Comparison of ENCODE assay signal across 21 mouse cellular contexts in the genomic region with DNA sequence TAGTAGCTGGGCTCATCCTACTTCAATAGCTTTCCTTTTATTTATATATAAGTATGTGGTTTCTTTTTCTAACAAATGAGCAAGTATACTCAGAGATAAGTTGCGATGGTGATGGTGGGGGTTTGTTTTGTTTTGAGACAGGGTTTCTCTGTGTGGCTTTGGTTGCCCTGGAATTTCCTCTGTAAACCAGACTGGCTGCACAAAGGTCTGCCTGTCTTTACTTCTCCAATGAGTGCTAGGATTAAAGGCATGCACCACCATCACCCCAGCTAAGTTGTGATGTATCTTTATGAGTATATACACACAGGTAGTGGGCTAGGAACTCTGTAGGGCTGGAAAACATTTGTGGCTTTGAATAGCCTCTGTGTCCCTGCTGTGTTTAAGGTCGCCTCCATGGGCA. TPM values are rescaled to one million over a fixed set of nuclear protein-coding genes. Genes with fewer than 3 reads are reported as not detected.
DNase-seq lines count a peak whose midpoint lies in the region; ATAC-seq and TF ChIP-seq lines count a peak whose summit lies in the region.
"Had no signal": no experiment of that assay in that cellular context is flagged by ENCODE, and none has a peak within 500 bp of the region (broad histone marks: within the 10 kb centered on the region; RNA-seq: fewer than 3 reads in every experiment).

No protein-coding gene starts in this region.

- H3K9ac ChIP-seq in embryonic facial prominence, embryonic 14.5 days (ENCODE audit: low read depth, low read length) = no peak overlapping the region
- no peak overlapping the region for H3K9ac ChIP-seq in midbrain, postnatal 0 days (replicated peaks; ENCODE audit: low read length, poor library complexity, severe bottlenecking)
- H3K9ac ChIP-seq: embryonic facial prominence, embryonic 15.5 days; heart, embryonic 12.5 days; hindbrain, embryonic 12.5 days had no signal

- no peak for TF ChIP-seq POLR2A in myocyte (IDR thresholded peaks at IDR 0.05; ENCODE audit: insufficient read length, low read depth)

- no peak overlapping the region for H3ac ChIP-seq in myocyte (ENCODE audit: control insufficient read depth, insufficient read length)

- 55% methylated on average over 2 of the region's 2 CpGs for WGBS in embryonic facial prominence, embryonic 14.5 days
- WGBS in midbrain, postnatal 0 days = 62% methylated on average over 2 of the region's 2 CpGs

- no peaks in the 10 kb centered on the region for H3K79me2 ChIP-seq in myocyte (ENCODE audit: control insufficient read depth, insufficient read depth)

- no peaks in the 10 kb centered on the region; the same call in 1 of the 2 replicates for H3K27me3 ChIP-seq in embryonic facial prominence, embryonic 14.5 days (replicated peaks; ENCODE audit: control insufficient read depth, insufficient read depth, low read length)
- no peaks in the 10 kb centered on the region for H3K27me3 ChIP-seq in myocyte (ENCODE audit: control insufficient read depth, insufficient read depth, insufficient read length)
- H3K27me3 ChIP-seq in midbrain, postnatal 0 days (ENCODE audit: insufficient read depth, low read length) = no peaks in the 10 kb centered on the region
- H3K27me3 ChIP-seq: embryonic facial prominence, embryonic 15.5 days; heart, embryonic 12.5 days had no signal

- peak; percentile 3 for DNase-seq in adipocyte (ENCODE audit: low spot score)
- no peak for DNase-seq in embryonic facial prominence, embryonic 14.5 days (ENCODE audit: low spot score)
- DNase-seq in induced T-regulatory cell, adult 2 months (ENCODE audit: low read depth) = peak; percentile 1
- DNase-seq in midbrain, postnatal 0 days (ENCODE audit: low spot score) = no peak
- no peak for DNase-seq in right cerebral cortex, postnatal 4 days
- no peak for DNase-seq in adrenal gland, adult 18-20 months (ENCODE audit: low spot score in 2 of 2)
- DNase-seq: adrenal gland, postnatal 14 days; cerebellum, adult 18-20 months; cerebellum, adult 9-11 months; gastrocnemius, adult 2 months; gastrocnemius, postnatal 25 days; kidney, adult 11 months had no signal

- H3K27ac ChIP-seq in embryonic facial prominence, embryonic 14.5 days (replicated peaks; ENCODE audit: low read depth, low read length) = no peak overlapping the region
- no peak overlapping the region for H3K27ac ChIP-seq in midbrain, postnatal 0 days (ENCODE audit: low read depth, low read length)
- H3K27ac ChIP-seq: embryonic facial prominence, embryonic 15.5 days; gastrocnemius, adult 2 months; hindbrain, embryonic 12.5 days had no signal

- peak; percentile 55 for ATAC-seq in embryonic facial prominence, embryonic 14.5 days (ENCODE audit: low read depth)
- ATAC-seq in midbrain, postnatal 0 days (ENCODE audit: low FRiP score) = no peak
- ATAC-seq: forebrain, embryonic 16.5 days; hindbrain, embryonic 16.5 days had no signal

- H3K4me1 ChIP-seq in embryonic facial prominence, embryonic 14.5 days (ENCODE audit: control insufficient read depth, insufficient read depth, low read length) = 0 out of 2 replicates have a peak, but pooled peaks cover 2% of the 10 kb centered on the region
- no peaks in the 10 kb centered on the region for H3K4me1 ChIP-seq in midbrain, postnatal 0 days (ENCODE audit: insufficient read depth, low read length)
- H3K4me1 ChIP-seq: embryonic facial prominence, embryonic 15.5 days; heart, embryonic 12.5 days; hindbrain, embryonic 12.5 days had no signal

- H3K4me2 ChIP-seq in embryonic facial prominence, embryonic 14.5 days (ENCODE audit: low read depth, low read length) = no peak overlapping the region
- peak overlapping the region; percentile 18 for H3K4me2 ChIP-seq in myocyte (ENCODE audit: low read depth)
- H3K4me2 ChIP-seq in midbrain, postnatal 0 days (ENCODE audit: low read depth, low read length, poor library complexity, severe bottlenecking) = no peak overlapping the region
- H3K4me2 ChIP-seq: embryonic facial prominence, embryonic 15.5 days had no signal

- no peaks in the 10 kb centered on the region for H3K36me3 ChIP-seq in embryonic facial prominence, embryonic 14.5 days (ENCODE audit: control insufficient read depth, insufficient read depth, low read length)
- H3K36me3 ChIP-seq in myocyte (ENCODE audit: control insufficient read depth, insufficient read depth) = no peaks in the 10 kb centered on the region
- no peaks in the 10 kb centered on the region for H3K36me3 ChIP-seq in midbrain, postnatal 0 days (ENCODE audit: insufficient read depth, low read length)
- H3K36me3 ChIP-seq: embryonic facial prominence, embryonic 15.5 days; heart, embryonic 12.5 days; hindbrain, embryonic 12.5 days had no signal

- H3K9me3 ChIP-seq in embryonic facial prominence, embryonic 14.5 days (ENCODE audit: control insufficient read depth, low read length) = no peaks in the 10 kb centered on the region
- H3K9me3 ChIP-seq in midbrain, postnatal 0 days (ENCODE audit: low read length) = no peaks in the 10 kb centered on the region
- H3K9me3 ChIP-seq: embryonic facial prominence, embryonic 15.5 days; heart, embryonic 12.5 days; hindbrain, embryonic 12.5 days had no signal

- no peak for TF ChIP-seq CTCF in midbrain, postnatal 0 days (IDR thresholded peaks at IDR 0.05)

- H3K4me3 ChIP-seq in embryonic facial prominence, embryonic 14.5 days (ENCODE audit: low read depth, low read length) = no peak overlapping the region
- H3K4me3 ChIP-seq in myocyte = no peak overlapping the region
- no peak overlapping the region for H3K4me3 ChIP-seq in midbrain, postnatal 0 days (ENCODE audit: low read depth, low read length)
- H3K4me3 ChIP-seq: embryonic facial prominence, embryonic 15.5 days; erythroblast, embryonic 14.5 days; gastrocnemius, adult 2 months; heart, embryonic 12.5 days; hindbrain, embryonic 12.5 days had no signal

TF ChIP-seq in myocyte, 11 proteins besides CTCF, POLR2A, EP300 and RAD21:
- no peak for TF ChIP-seq USF1 (IDR thresholded peaks at IDR 0.05; ENCODE audit: low read depth)
- no peak for TF ChIP-seq MYOG (IDR thresholded peaks at IDR 0.05; ENCODE audit: control insufficient read depth in 1 of 3, insufficient read depth in 1 of 3, insufficient read length in 2 of 3, low read depth in 2 of 3)
- TF ChIP-seq TCF3 (IDR thresholded peaks at IDR 0.05; ENCODE audit: insufficient read length, low read depth) = no peak
- no peak for TF ChIP-seq TCF12 (IDR thresholded peaks at IDR 0.05; ENCODE audit: insufficient read depth, poor library complexity, severe bottlenecking)
- TF ChIP-seq REST (IDR thresholded peaks at IDR 0.05; ENCODE audit: insufficient read depth, insufficient read length) = no peak
- no peak for TF ChIP-seq E2F4 (IDR thresholded peaks at IDR 0.05; ENCODE audit: insufficient read depth)
- TF ChIP-seq MYOD1 (IDR thresholded peaks at IDR 0.05; ENCODE audit: control insufficient read depth in 1 of 3, insufficient read length in 2 of 3, low read depth in 2 of 3) = no peak
- TF ChIP-seq MAX (IDR thresholded peaks at IDR 0.05; ENCODE audit: low read depth) = no peak
- no peak for TF ChIP-seq CEBPB (IDR thresholded peaks at IDR 0.05; ENCODE audit: insufficient read depth, poor library complexity, severe bottlenecking)
- TF ChIP-seq SRF (IDR thresholded peaks at IDR 0.05; ENCODE audit: control insufficient read depth, insufficient read length, low read depth) = no peak
- no peak for TF ChIP-seq POLR2AphosphoS2 (IDR thresholded peaks at IDR 0.05; ENCODE audit: insufficient read length, low read depth)

RNA-seq across cellular contexts. Expression of gene Bmx, which starts 11.3 kb away (rescaled TPM):
- 0.67 and 1.2 TPM in 2 replicates for polyA plus RNA-seq in embryonic facial prominence, embryonic 14.5 days (2014; fragmentation: Nextera tagmentation; extraction: Ambion mirVana)
- not detected for polyA plus RNA-seq in myocyte (2012; fragmentation: generic; extraction: Trizol)
- 0.42 and 0.93 TPM in 2 replicates for total RNA-seq in midbrain, postnatal 0 days (2014; rRNA removed)
- polyA plus RNA-seq in midbrain, postnatal 0 days (2015; fragmentation: Nextera tagmentation; extraction: Ambion mirVana) = 0.48 and 0.58 TPM in 2 replicates
- total RNA-seq in adrenal gland, adult 18-20 months (2021) = under 1 TPM; 0.27 to 0.45 TPM
- total RNA-seq: ES-E14 had no signal
- polyA plus RNA-seq: erythroblast, embryonic 14.5 days had no signal

RNA-seq across cellular contexts. Expression of gene Pir, which starts 22.4 kb away (rescaled TPM):
- 12.0 and 12.9 TPM in 2 replicates for polyA plus RNA-seq in embryonic facial prominence, embryonic 14.5 days (2014; fragmentation: Nextera tagmentation; extraction: Ambion mirVana)
- 6.0 TPM for polyA plus RNA-seq in myocyte (2012; fragmentation: generic; extraction: Trizol)
- total RNA-seq in midbrain, postnatal 0 days (2014; rRNA removed) = 0.55 and 1.1 TPM in 2 replicates
- polyA plus RNA-seq in midbrain, postnatal 0 days (2015; fragmentation: Nextera tagmentation; extraction: Ambion mirVana) = 3.2 and 5.6 TPM in 2 replicates
- 10 to 100 TPM in 1 of 2 experiments, 1 to 10 TPM in 1; 4.3 to 12.5 TPM for total RNA-seq in adrenal gland, adult 18-20 months (2021)
- total RNA-seq: granulocyte monocyte progenitor cell, adult 5-6 weeks had no signal

Comparison
In these comparisons a context has a peak if more than half of its experiments do, and no peak if none do; other contexts are left out.
1. DNase-seq: peak in adipocyte (single experiment) and induced T-regulatory cell, adult 2 months (single experiment); none in embryonic facial prominence, embryonic 14.5 days (single experiment), midbrain, postnatal 0 days (single experiment), right cerebral cortex, postnatal 4 days (single experiment) and adrenal gland, adult 18-20 months (0 of 2).